8 mouse cellular contexts compared by ENCODE assay signal in the genomic region with DNA sequence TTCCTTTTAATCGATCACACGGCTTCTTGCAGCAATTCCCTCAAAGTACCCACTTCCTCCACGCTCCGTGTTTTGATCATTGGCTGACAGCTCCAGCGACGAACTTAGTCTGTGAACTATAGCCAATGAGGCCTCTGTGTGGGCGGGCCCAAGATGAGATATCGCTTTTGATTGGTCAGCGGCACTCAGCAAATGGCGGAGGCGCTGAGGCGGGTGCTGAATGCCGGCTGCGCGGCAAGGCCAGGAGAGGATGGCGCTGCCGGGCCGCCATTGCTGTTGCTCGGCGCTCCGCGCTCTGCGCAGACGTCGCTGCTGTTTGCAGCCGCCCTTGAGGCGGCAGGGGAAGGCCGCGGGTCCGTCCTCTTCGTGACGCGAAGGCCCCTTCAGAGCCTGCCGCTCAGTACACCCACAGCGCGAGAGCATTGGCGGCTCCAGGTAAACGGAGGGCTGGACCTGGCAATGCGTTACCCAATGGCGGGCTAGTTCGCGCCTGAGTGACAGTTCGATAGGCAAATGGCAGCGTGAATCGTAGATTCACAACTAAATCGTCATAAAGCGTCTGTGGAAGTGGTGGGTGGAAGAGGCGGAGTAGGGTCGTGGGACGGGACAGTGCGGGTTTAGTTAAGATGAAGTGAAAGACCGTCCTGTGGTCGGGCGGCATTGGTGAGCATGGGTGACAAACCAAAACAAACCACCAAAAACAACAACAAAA. TPM values are rescaled to one million over a fixed set of nuclear protein-coding genes. Genes with fewer than 3 reads are reported as not detected.
DNase-seq lines count a peak whose midpoint lies in the region; ATAC-seq and TF ChIP-seq lines count a peak whose summit lies in the region.

A gene (plus strand): TSS at position 186 of the 712 bp plus-strand sequence.

- peak within 1 kb of the TSS; percentile 69 for H3K4me2 ChIP-seq in forebrain, embryonic 13.5 days
- H3K4me2 ChIP-seq in liver, postnatal 0 days (ENCODE audit: low read depth, low read length), result peak within 1 kb of the TSS; percentile 88
- H3K4me2 ChIP-seq in neural tube, embryonic 14.5 days (ENCODE audit: low read depth, low read length), result peak within 1 kb of the TSS; percentile 62

- no peak for TF ChIP-seq EP300 in ES-Bruce4 (IDR thresholded peaks at IDR 0.05; ENCODE audit: insufficient read depth, low read depth, low read length)
- TF ChIP-seq EP300 in liver, postnatal 0 days (IDR thresholded peaks at IDR 0.05; ENCODE audit: low read depth), result no peak

- TF ChIP-seq CTCF in ES-Bruce4 (IDR thresholded peaks at IDR 0.05; ENCODE audit: low read depth, low read length), result no peak
- no peak for TF ChIP-seq CTCF in liver, postnatal 0 days (IDR thresholded peaks at IDR 0.05; ENCODE audit: low read depth)

- ATAC-seq in cerebellum, adult (ENCODE audit: insufficient number of reproducible peaks, low FRiP score, low TSS enrichment), result peak; percentile 94
- peak; percentile 98 for ATAC-seq in forebrain, embryonic 13.5 days
- ATAC-seq in liver, postnatal 0 days, result peak; percentile 96
- peak; percentile 99 for ATAC-seq in neural tube, embryonic 14.5 days (ENCODE audit: low read depth)

- intact Hi-C loops in heart, postnatal 10 days (cut with DNase I), result no loop called here

- peak; percentile 32 for TF ChIP-seq POLR2A in ES-Bruce4 (IDR thresholded peaks at IDR 0.05; ENCODE audit: insufficient read depth, low read length)

- whole genome bisulfite sequencing in forebrain, embryonic 13.5 days, result under 1% methylated on average over 54 of the region's 54 CpGs
- WGBS in large intestine, adult 2 months, result under 1% methylated on average over 54 of the region's 54 CpGs
- WGBS in liver, postnatal 0 days (ENCODE audit: insufficient replicate concordance), result under 1% methylated on average over 53 of the region's 54 CpGs
- under 1% methylated on average over 51 of the region's 54 CpGs for WGBS in neural tube, embryonic 14.5 days

- H3K9me3 ChIP-seq in ES-Bruce4 (replicated peaks; ENCODE audit: control insufficient read depth, insufficient read depth, low read length, poor library complexity, severe bottlenecking), result no peaks in the 10 kb centered on the region
- no peaks in the 10 kb centered on the region; the same call in 1 of the 2 replicates for H3K9me3 ChIP-seq in forebrain, embryonic 13.5 days (replicated peaks)
- H3K9me3 ChIP-seq in liver, postnatal 0 days (ENCODE audit: low read length), result no peaks in the 10 kb centered on the region
- H3K9me3 ChIP-seq in neural tube, embryonic 14.5 days (ENCODE audit: control insufficient read depth, low read length), result no peaks in the 10 kb centered on the region

- H3K27me3 ChIP-seq in ES-Bruce4 (ENCODE audit: control insufficient read depth, insufficient read depth, low read length, poor library complexity, severe bottlenecking), result no peaks in the 10 kb centered on the region
- H3K27me3 ChIP-seq in forebrain, embryonic 13.5 days, result peaks cover 19% of the 10 kb centered on the region
- 0 out of 2 replicates have a peak, but pooled peaks cover under 1% of the 10 kb centered on the region for H3K27me3 ChIP-seq in liver, postnatal 0 days (ENCODE audit: insufficient read depth, low read length)
- peaks cover 11% of the 10 kb centered on the region for H3K27me3 ChIP-seq in neural tube, embryonic 14.5 days (ENCODE audit: control insufficient read depth, insufficient read depth, low read length)

- H3K4me1 ChIP-seq in ES-Bruce4 (ENCODE audit: control insufficient read depth, insufficient read depth, low read length), result no peaks in the 10 kb centered on the region
- peaks cover 32% of the 10 kb centered on the region for H3K4me1 ChIP-seq in forebrain, embryonic 13.5 days
- H3K4me1 ChIP-seq in liver, postnatal 0 days (ENCODE audit: insufficient read depth), result peaks cover 21% of the 10 kb centered on the region
- no peaks in the 10 kb centered on the region for H3K4me1 ChIP-seq in neural tube, embryonic 14.5 days (ENCODE audit: control insufficient read depth, insufficient read depth, low read length)

- H3K4me3 ChIP-seq in ES-Bruce4 (ENCODE audit: low read depth, low read length), result peak within 1 kb of the TSS; percentile 99
- peak within 1 kb of the TSS; percentile 67 for H3K4me3 ChIP-seq in forebrain, embryonic 13.5 days
- H3K4me3 ChIP-seq in liver, postnatal 0 days (ENCODE audit: low read depth, low read length), result peak within 1 kb of the TSS; percentile 67
- peak within 1 kb of the TSS; percentile 62 for H3K4me3 ChIP-seq in neural tube, embryonic 14.5 days (ENCODE audit: low read depth, low read length)

- no peaks in the 10 kb centered on the region for H3K36me3 ChIP-seq in ES-Bruce4 (ENCODE audit: control insufficient read depth, insufficient read depth, low read length, poor library complexity, severe bottlenecking)
- H3K36me3 ChIP-seq in forebrain, embryonic 13.5 days (ENCODE audit: poor library complexity, severe bottlenecking), result no peaks in the 10 kb centered on the region
- H3K36me3 ChIP-seq in liver, postnatal 0 days (replicated peaks; ENCODE audit: insufficient read depth, low read length), result peaks cover 26% of the 10 kb centered on the region
- no peaks in the 10 kb centered on the region for H3K36me3 ChIP-seq in neural tube, embryonic 14.5 days (ENCODE audit: control insufficient read depth, insufficient read depth, low read length)

- H3K27ac ChIP-seq in ES-Bruce4 (ENCODE audit: insufficient read depth, low read length), result no peak within 1 kb of the TSS
- peak within 1 kb of the TSS; percentile 95 for H3K27ac ChIP-seq in forebrain, embryonic 13.5 days
- peak within 1 kb of the TSS; percentile 88 for H3K27ac ChIP-seq in liver, postnatal 0 days (ENCODE audit: low read depth)
- H3K27ac ChIP-seq in neural tube, embryonic 14.5 days (ENCODE audit: low read depth, low read length), result peak within 1 kb of the TSS; percentile 94

- peak within 1 kb of the TSS; percentile 46 for H3K9ac ChIP-seq in ES-Bruce4 (ENCODE audit: low read depth, poor library complexity, severe bottlenecking)
- peak within 1 kb of the TSS; percentile 79 for H3K9ac ChIP-seq in forebrain, embryonic 13.5 days
- H3K9ac ChIP-seq in liver, postnatal 0 days (replicated peaks), result peak within 1 kb of the TSS; percentile 65
- peak within 1 kb of the TSS; percentile 67 for H3K9ac ChIP-seq in neural tube, embryonic 14.5 days (replicated peaks; ENCODE audit: low read depth, low read length)

- DNase-seq in heart, postnatal 10 days, result peak; percentile 99 to 100
- DNase-seq in large intestine, adult 2 months (ENCODE audit: low read depth, low spot score), result peak; percentile 91
- DNase-seq in liver, postnatal 0 days, result peak; percentile 96
- peak; percentile 97 for DNase-seq in testis, postnatal 10 days (ENCODE audit: low spot score)

RNA-seq across cellular contexts. Expression of the gene that starts here (rescaled TPM):
- 8.5 TPM in 2 replicates for polyA plus RNA-seq in ES-Bruce4 (2011; ENCODE audit: insufficient read depth, insufficient read length, low read depth, missing spikeins)
- polyA plus RNA-seq in forebrain, embryonic 13.5 days (2015; fragmentation: Nextera tagmentation; extraction: Ambion mirVana), result 8.6 and 12.1 TPM in 2 replicates
- 1 to 10 TPM; 8.7 TPM for total RNA-seq in heart, postnatal 10 days (2021)
- polyA plus RNA-seq in large intestine, adult 2 months (2012; rRNA removed), result 7.4 and 8.0 TPM in 2 replicates
- 2.3 and 2.6 TPM in 2 replicates for polyA plus RNA-seq in liver, postnatal 0 days (2015; fragmentation: Nextera tagmentation; extraction: Ambion mirVana)
- polyA plus RNA-seq in neural tube, embryonic 14.5 days (2014; fragmentation: Nextera tagmentation; extraction: Ambion mirVana), result 10.1 and 21.3 TPM in 2 replicates
